Mouse (Mus musculus) hematopoietic stem cell, adult 5-6 weeks (primary cell): ENCODE measurements around the gene Tspan9. TPM values are rescaled to one million over a fixed set of nuclear protein-coding genes. Genes with fewer than 3 reads are reported as not detected.
A peak's percentile ranks its signal among the peaks of the same experiment; 100 is the strongest.

ENCODE experiments used
- ATAC-seq, 2 experiments: fragments of 125-278 bp in 1 of 2; replicated peaks in 1 of 2; 2 replicates each; pipeline ENCODE4 v1.8.0; 2016 to 2017; ENCODE audit warnings: inconsistent platforms in 2 of 2, mild to moderate bottlenecking in 2 of 2, moderate number of reproducible peaks in 2 of 2, low read depth in 1 of 2, moderate TSS enrichment in 1 of 2; ENCODE audit not compliant: low FRiP score in 2 of 2, poor library complexity in 2 of 2, severe bottlenecking in 2 of 2, insufficient read depth in 1 of 2, low TSS enrichment in 1 of 2
- total RNA-seq: library from RNA; stranded (forward); fragments of 172-1452, 232-1000 nt; gene quantifications from 2 replicates; pipeline ENCODE4 v1.2.3, GENCODE M21; 2017

Tspan9 gene
- total RNA-seq, 1 experiment from 2014 or later = 14.3 TPM

DNA sequence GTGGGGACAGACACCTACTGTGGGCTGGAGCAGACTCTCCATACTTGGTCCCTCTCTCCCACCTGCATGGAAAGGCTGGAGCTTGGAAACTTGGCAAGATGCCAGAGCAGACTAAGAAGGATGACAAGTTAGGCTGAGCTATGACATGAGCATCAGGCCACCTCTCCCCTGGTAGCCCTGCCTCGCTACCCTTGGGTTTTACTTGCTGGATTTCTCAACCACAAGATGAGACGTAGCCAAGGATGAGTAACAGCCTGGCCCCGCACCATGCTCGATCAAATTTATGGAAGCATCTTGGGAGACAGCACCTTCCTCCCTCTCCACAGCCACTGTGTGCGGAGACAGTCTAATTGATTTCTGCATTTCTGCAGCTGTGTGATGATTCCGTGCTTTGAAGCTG is 28.3 kb downstream of the Tspan9 start:
- no peak for ATAC-seq

DNA sequence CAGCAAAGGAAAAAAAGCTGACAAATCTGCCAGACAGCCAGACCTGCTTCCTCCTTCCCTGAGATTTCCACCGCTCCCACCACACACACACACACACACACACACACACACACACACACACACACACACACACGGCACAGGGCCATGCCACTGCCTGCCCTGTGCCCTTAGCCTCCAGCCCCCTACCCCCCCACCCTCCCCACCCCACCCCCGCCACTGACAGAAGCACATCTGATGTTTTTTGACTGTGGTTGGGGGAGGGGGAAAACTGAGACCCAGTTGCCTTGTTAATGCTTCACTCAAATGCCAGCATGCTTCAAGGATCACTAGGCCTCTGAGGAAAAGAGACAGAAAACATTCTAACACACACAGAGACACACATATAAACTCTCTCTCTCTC is 30.8 kb downstream of the Tspan9 start:
- no peak for ATAC-seq

DNA sequence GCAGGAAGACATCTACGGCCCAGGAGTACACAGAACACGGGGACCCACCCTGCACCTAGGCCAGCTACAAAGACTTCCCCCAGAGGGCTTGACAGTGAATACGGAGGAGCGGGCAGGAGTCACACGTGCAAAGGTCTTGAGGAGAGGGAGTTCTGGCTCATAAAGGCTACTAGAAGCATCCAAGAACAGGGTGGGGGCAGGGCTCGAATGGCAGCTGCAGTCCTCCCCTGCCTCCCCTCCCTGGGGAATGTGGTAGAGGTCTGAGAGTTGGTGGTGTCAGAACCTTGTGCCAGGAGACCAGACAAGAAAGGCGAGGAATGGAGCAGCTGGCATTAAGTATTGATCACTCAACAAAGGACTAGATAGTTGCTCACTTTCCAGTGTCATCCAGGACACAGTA is 31.6 kb downstream of the Tspan9 start:
- no peak for ATAC-seq

DNA sequence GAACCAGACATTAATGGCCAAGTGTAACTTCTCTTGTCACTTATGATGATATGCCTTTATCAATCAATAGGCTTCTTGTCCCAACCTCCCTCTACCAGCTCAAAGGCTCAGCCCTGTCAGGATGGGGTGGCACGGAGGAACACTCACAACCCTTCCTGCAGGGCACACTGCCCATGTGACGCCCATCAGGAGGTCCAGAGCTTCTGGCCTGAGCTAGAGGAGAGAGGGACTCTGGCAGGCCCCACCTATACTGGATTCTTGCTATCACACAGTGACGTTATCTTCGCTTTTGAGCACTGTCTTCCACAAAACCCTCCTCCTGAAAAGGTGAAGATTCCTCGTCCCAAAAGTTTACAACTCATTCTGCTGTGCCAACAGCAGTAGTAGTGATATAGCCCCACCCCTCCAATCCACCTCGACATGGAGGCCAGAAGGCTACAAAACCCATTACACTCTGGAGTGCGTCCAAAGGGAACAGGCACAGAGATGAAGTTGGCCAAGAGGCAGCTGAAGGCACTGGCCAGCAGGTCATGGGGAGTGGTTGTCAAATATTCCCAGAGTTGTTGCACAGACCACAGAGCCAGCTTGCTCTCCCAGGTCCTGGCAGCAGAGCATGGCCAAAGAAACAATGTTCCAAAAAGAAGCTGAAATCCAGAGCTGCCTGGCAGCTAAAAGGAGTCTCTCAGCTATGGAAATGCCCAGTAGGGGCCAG is 34.9 kb downstream of the Tspan9 start:
- ATAC-seq = no peak

DNA sequence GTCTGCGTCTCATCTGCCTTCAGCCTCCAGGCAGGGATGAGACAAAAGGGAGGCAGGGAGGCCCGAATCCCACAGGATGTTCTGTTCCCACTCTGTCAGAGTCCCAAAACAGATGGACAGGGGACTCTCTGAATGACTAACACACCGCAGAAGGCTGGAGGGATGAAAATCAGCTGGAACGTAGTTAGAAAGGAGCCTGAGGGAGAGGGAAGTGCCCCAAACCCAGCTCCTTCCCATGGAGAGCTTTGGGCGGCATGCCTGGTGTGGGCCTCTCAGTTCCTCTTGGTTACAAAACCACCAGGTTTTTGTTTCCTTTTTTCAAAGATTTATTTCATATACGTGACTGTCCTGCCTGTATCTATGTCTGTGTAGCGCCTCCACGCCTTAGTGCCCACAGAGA is 35.7 kb downstream of the Tspan9 start:
- ATAC-seq = peak; percentile 69 to 73

DNA sequence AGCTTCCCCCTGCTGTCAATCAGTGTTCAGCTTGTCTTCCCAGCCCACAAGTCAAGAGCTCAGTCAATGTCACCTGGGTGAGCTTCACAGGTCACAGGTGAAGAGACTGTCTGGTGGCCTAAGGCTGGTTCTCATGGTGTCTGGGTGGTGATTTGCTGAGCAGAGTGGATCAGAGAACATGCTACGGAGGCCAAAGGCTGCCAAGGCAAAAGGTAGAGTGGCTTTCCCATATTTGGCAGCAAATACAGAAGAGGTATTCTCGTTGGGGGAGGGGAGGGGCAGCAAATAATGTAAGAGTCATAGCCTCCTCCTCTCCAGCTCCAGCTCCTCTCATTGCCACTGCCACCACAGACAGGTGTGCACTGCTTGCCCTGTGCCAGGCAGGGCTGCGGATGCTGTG is 37.2 kb downstream of the Tspan9 start:
- ATAC-seq = no peak

DNA sequence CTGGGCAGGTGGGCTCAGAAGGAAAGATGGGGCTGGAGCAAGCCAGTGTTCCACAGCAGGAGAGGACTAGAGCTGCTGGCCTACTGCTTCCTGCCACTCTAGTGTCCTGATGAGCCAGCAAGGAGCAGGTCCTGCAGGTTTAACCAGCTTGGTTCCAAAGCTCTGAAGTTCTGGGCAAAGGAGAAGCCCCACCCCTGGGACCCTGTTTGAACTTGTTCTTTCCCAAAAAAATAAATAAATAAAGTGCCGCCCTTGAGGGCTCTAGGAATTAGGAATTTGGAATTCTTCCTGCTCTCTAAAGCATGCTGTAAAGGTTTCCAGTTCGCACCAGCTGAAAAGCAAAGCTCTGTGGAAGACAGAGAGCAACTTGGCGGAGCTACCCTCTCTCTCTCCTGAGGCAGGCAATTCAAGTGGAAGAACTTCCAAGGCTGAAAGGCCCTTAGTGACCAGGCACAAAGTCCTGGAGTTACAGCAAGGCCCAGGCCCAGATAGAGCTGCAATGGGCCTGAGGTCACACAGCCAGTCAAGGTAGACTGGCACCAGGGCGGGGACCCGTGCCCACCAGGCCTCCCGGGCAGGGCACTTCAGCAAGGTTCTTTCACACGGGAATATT is 38.6 kb downstream of the Tspan9 start:
- ATAC-seq = no peak

DNA sequence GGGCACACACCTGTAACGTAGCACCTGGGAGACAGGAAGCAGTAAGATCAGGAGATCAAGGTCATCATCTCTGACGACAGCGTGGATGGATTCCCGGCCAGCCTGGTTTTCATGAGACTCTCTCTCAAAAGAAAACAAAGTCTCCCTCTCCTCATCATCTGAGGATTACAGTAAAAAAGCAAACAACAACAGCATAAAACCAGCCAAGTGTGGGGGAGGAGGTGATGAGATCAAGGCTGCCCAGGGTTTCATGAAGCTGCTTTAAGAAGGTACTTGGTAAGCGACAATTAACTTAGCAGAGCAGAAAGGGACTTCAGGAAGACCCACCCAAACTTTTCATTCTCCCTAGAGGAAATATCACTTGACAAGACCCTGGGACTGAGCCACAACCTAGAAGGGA is 39.5 kb downstream of the Tspan9 start:
- no peak for ATAC-seq

DNA sequence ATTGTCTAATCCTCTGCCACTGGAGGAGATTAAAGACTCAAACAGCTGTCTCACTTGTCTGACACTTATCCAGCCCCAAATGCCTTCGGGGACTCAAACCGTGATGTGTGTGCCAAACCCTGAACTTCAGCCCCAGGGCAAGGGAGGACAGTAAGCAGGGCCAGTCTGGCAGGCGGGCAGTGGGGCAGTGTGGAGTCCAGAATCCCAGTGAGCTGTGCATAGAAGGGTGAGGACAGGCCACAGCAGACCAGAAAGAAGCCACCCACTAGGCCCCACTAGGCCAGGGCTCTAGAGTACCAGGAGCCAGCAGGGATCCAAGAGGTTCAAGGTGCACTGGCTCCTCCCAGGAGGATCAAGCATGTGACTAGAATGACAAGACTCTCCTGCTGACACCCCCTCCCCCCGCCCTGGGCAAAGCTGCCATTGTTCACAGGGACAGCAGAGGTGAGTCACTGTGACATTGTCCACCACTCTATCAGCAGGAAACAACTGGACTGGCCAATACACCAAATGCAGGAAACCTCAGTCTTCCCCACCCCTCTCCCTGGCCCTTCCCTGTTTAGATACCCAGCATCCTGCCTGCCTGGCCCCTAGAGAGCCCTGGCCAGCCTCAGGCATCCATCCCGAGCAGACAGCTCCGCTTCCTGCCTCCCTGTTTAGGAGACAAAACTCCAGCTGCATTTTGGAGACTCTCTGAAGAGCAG is 40.9 kb downstream of the Tspan9 start:
- ATAC-seq = peak in 1 of 2 experiments; percentile 15; a peak in 1 of 4 replicates

DNA sequence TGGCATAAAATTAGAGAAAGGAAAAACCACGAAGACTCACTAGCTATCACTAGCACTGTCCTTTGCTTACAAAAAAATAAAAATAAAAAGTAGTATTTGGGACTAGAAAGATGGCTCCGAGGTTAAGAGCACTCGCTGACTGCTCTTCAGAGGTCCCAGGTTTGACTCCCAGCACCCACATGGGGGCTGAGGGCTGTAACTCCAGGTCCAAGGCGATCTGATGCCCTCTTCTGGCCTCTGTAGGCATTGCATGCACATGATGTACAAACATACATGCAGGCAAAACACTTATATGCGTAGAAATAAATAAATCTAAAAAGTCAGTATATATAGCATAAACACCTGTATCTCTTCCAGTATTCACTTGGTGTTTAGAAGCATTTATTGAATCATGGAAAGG is 43.5 kb downstream of the Tspan9 start:
- no peak for ATAC-seq

DNA sequence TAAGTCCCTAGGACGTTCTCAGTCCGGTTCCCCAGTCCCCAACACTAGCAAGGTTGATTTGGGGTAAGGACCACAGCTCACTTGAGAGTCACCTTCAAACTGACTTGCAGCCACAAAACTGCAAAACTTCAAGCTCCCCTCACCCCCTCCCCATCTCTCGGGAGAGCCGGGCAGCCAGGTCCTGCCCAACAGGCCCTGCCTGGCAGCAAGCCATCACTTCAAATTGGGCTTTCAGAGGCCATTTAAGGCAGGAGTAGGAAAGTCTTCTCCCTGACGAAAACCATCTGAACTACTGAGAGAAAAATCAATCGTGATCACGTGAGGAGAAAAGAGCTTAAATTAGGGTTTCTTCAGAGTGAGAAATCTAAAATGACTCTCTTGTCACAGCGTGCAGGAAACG is 44.2 kb downstream of the Tspan9 start:
- no peak for ATAC-seq

DNA sequence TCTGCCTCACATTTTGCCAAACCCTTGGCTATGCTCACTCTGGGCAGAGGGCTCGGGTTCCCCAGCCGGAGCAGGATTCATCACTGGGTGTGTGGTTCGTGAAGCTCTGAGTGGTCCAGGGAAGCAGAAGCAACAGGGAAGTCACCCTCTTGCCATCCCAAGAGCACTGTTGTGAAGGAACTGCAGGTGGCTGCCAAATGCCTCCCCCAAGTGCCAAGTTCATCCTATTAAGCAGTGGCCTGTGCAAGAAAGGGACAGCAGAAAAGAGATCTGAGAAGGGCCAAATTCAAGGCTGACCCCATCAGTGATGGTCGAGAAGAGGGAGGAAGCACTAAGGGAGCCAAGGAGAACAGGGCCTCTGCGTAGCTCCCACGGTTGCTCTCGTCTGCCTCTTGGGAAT is 46.9 kb downstream of the Tspan9 start:
- no peak for ATAC-seq

DNA sequence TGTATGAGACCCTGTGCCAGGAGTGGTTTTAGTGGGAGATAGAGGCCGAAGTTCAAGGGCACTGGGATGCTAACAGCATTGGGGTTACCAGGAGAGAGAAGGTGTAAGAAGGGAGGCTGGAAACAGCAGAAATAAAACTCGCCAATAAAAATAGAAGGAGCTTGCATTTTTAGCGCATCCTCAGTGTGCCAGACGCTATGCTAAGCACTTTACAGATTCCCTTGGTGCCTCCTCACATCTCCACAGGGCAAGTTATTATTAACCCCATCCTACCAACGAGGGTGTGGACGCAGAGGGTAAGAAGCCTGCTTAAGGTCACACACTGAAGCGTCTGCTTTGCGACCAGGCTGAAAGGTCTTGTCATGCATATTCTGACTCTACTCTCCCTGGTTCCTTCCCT is 47.5 kb downstream of the Tspan9 start:
- ATAC-seq = no peak

DNA sequence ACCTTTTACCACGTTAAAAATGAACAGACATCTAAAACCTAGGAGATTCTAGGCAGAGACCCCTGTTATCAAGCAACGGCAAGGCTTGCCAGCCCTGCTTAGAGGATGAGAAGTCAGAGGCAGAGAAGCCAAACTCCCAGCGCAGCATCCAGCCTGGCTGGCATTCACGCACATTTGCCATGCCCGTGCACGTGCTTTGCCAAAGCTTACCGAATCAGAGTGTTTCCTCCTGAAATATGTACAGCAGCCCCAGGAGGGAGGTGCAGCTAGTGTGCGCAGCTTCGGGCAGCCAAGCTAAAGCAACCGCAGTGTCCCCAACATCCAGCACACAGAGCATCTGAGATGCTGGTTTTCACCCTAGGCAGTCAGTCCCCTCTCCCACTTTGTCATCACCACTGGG is 48.3 kb downstream of the Tspan9 start:
- no peak for ATAC-seq

DNA sequence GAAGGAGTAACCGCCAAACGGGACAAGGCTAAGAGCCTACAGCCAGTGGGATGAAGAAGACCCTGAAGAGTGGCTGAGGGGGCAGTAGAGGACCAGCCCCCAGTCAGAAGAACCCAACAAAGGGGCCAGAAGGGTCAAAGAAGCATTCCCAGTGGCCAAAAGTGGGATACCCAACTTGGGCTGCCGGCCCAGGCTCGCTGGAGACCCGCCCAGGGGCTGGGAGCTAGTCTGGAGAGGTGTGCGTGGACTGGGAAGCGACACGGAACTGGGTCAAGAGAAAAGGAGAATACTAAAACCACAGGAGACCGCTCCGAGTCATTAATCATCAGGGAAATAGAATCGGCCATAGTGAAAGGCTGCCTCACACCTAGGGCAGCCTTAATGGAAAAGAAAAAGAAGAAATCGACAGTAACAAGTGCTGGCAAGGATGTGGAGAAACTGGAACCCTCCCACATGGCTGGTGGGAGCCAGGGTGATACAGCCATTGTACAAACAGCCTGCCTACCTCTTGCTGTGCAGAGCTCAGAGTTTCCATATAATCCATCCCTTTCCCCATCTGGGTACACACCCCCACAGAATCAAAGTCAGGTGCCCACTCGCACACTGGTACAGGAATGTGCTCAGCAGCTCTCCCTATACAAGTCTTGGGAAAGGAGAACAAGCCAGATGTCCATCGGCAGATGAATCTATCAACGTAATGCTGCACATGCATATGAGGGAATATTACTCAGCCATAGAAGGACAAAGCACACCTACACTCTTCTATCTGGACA is 49.4 kb downstream of the Tspan9 start:
- ATAC-seq = no peak

DNA sequence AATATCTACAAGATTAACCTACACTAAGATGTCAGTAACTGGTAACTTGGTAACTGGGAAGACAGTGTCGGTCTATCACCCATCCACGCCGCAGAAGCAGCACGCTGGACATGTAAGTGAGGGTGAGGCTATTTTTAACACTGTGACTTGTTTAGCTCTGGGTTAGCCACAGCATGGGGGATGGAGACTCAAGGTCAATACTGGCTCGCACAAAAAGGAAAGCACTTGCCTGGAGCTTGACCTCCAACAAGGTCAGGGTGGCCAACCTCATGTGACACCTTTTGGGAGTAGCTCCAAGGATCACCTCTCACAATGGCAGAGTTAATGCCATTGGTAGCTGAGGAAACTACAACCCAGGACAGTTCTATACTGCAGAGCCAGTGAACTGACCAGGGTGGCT is 50.8 kb downstream of the Tspan9 start:
- no peak for ATAC-seq

DNA sequence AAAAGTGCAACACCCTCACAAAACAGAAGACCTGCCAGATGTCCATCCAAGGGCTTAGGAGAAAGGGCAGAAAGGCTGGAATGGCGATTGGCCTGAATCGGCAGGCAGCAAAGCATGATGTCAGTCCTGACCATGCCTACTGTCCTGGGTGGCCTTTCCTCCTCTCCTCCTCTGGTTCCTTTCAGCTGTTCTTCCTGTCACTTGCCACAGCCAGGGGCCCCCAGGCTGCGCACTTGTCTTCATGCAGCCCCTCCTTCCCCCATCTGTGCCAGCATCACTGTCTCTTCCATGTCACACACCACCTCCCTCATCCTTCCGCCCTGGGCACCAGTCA is 51.6 kb downstream of the Tspan9 start:
- no peak for ATAC-seq
